Mouse (Mus musculus) stomach, postnatal 0 days (tissue): ENCODE measurements around the gene Irx3. TPM values are rescaled to one million over a fixed set of nuclear protein-coding genes. Genes with fewer than 3 reads are reported as not detected.

Experiments used
- ATAC-seq: fragments of 200-750 bp; cut with Nextera tagmentation; 2 replicates; pipeline ENCODE4 v1.8.0; 2017; ENCODE audit not compliant: low FRiP score, low TSS enrichment
- DNase-seq: peaks from one replicate; pipeline ENCODE4 v3.0.0-alpha.2; 2016; ENCODE audit warnings: low spot score
- H3K27ac ChIP-seq: fragments of 300-500 bp; sonication (generic); replicated peaks from 2 replicates; pipeline ENCODE4 v1.5.1; 2014; ENCODE audit warnings: mild to moderate bottlenecking, control low read depth
- H3K27me3 ChIP-seq: fragments of 300-500 bp; sonication (generic); 2 replicates; pipeline ENCODE4 v1.6.1; 2014; ENCODE audit warnings: low read length; ENCODE audit not compliant: control insufficient read depth, insufficient read depth
- H3K36me3 ChIP-seq: fragments of 300-500 bp; sonication (generic); 2 replicates; pipeline ENCODE4 v1.6.1; 2014; ENCODE audit warnings: low read length, mixed read lengths; ENCODE audit not compliant: control insufficient read depth, insufficient read depth
- H3K4me1 ChIP-seq: fragments of 300-500 bp; sonication (generic); replicated peaks from 2 replicates; pipeline ENCODE4 v1.6.1; 2014; ENCODE audit warnings: antibody characterized with exemption; ENCODE audit not compliant: control insufficient read depth, insufficient read depth
- H3K4me2 ChIP-seq: fragments of 300-500 bp; sonication (generic); replicated peaks from 2 replicates; pipeline ENCODE4 v1.6.1; 2014; ENCODE audit warnings: low read depth, mild to moderate bottlenecking, control low read depth, moderate library complexity
- H3K4me3 ChIP-seq: fragments of 300-500 bp; sonication (generic); 2 replicates; pipeline ENCODE4 v1.5.1; 2014; ENCODE audit warnings: low read depth, low read length, control low read depth
- H3K9ac ChIP-seq: fragments of 300-500 bp; sonication (generic); 2 replicates; pipeline ENCODE4 v1.6.1; 2014; ENCODE audit warnings: mild to moderate bottlenecking, low read length, control low read depth, mixed read lengths
- H3K9me3 ChIP-seq: fragments of 300-500 bp; sonication (generic); 2 replicates; pipeline ENCODE4 v1.6.1; 2016; ENCODE audit warnings: low read length; ENCODE audit not compliant: control insufficient read depth
- CTCF ChIP-seq: IDR thresholded peaks from 2 replicates; pipeline ENCODE4 v1.5.1; 2016; ENCODE audit warnings: antibody characterized with exemption, low read depth, mild to moderate bottlenecking, moderate library complexity
- EP300 ChIP-seq: optimal IDR thresholded peaks from 2 replicates; pipeline ENCODE3; 2016; ENCODE audit warnings: antibody characterized with exemption
- WGBS: fragments of 180-500 bp; shearing (Covaris S2); extraction: QIAGEN DNeasy Blood & Tissue Kit; methylation state at CpG from one replicate; pipeline ENCODE4 v1.1.7; 2014; 5-methylcytosine and 5-hydroxymethylcytosine counted together
- polyA plus RNA-seq: library from polyadenylated mRNA; unstranded; fragments of >200 nt; fragmentation: Nextera tagmentation; extraction: Ambion mirVana; gene quantifications from 2 replicates; pipeline ENCODE4 v1.2.1, GENCODE M21; 2015

Irx3 gene
- polyA plus RNA-seq, 1 experiment from 2014 or later = 7.6 TPM

DNA sequence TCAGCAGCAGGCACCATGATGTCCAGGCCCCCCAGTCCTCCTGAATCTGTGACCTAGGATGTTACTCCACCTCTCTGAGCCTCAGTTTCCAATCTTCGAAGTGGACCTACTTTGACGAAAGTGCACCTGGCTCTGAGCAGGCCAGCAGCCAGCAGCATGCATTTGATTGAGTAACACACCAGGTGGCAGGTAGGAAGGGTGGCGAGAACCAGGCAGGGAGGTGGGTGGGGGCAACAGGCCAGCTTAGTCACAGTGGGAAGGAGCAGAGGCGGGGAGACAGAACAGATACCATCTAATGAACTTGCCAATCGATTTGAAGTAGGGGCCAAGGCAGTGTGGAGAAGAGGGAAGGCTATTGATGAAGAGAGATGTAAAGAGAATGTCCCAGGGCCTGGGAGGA lies 18.9 kb downstream of the Irx3 start:
- 62% methylated on average over 5 of the region's 5 CpGs for WGBS
- Histone ChIP-seq H3K36me3 (no peaks in the 10 kb centered on the region), H3K27me3 (no peaks in the 10 kb centered on the region), H3K4me3 (no peak overlapping the region), H3K9me3 (no peaks in the 10 kb centered on the region), H3K27ac (no peak overlapping the region), H3K9ac (no peak overlapping the region), H3K4me2 (no peak overlapping the region), H3K4me1 (no peaks in the 10 kb centered on the region)
- ATAC-seq = 0 out of 2 replicates have a peak, but pooled peaks have one; percentile 35
- DNase-seq = no peak
- TF ChIP-seq EP300 = no peak
- TF ChIP-seq CTCF = no peak

DNA sequence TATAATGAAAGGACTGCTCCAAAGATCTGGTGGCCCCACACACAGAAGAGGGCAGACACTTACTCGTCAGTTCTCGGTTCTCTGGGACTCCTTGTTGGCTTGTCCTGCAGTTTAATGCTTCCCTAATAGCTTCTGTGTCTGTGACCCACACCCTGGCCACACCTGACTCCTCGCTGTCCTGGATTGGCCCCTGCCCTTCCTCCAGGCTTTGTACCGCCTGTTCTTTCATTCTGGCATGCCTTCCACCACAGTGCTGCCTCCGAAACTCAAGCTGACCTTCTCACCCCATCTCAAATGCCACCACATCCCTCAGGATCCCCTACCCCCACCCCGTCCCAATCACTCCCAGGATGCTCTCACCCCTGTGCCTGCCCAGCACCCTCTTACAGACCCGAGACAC lies 19.7 kb downstream of the Irx3 start:
- Histone ChIP-seq H3K4me1 (no peaks in the 10 kb centered on the region), H3K9ac (no peak overlapping the region), H3K27ac (no peak overlapping the region), H3K4me3 (no peak overlapping the region), H3K9me3 (no peaks in the 10 kb centered on the region), H3K36me3 (no peaks in the 10 kb centered on the region), H3K4me2 (no peak overlapping the region), H3K27me3 (no peaks in the 10 kb centered on the region)
- ATAC-seq = no peak
- WGBS = 66% methylated on average over 7 of the region's 7 CpGs
- no peak for DNase-seq
- TF ChIP-seq CTCF (no peak), EP300 (no peak)

DNA sequence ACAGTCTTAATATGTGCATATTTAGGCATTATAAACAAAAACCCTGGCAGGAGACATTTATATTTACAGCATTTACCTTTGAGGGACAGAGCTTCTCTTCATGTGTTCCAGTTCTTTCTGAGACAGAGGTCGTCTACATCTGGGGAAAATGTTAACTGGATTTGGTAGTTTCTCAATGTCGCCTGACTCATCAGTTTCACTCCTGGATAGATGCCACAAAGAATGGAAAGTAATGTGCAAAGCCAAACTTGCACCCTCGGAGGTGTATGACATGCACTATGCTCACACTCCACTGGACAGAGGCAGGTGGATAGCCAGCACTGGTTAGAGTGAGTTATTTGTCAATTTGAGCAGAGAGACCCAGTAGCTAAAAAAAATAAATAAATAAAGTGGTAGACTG lies 21.2 kb downstream of the Irx3 start:
- no peaks in the 10 kb centered on the region for H3K4me1 ChIP-seq
- no peaks in the 10 kb centered on the region for H3K9me3 ChIP-seq
- no peak overlapping the region for H3K27ac ChIP-seq
- no peak for DNase-seq
- no peaks in the 10 kb centered on the region for H3K27me3 ChIP-seq
- ATAC-seq = no peak
- 41% methylated on average over 3 of the region's 3 CpGs for WGBS
- H3K4me3 ChIP-seq = no peak overlapping the region
- no peak overlapping the region for H3K9ac ChIP-seq
- H3K4me2 ChIP-seq = no peak overlapping the region
- TF ChIP-seq EP300 (no peak), CTCF (no peak)
- H3K36me3 ChIP-seq = no peaks in the 10 kb centered on the region

DNA sequence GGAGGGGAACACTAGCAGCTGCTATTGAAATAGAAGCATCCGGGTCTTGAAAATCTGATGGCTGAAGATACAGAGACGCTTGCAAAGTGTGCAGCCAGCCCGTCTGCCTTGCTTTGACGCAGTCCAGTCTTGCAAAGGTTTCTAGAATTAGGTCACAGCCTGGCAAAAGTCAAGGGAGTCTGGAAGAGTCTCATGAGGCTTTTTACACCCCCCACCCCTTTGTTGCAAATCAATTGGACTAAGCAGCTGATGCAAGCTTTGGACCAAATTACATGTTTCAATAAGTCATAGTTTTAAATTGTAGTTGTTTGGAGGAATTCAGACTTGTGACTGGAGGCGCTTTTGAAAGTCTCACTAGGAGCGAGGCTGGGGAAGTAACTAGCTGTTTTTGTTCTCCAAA lies 33.0 kb downstream of the Irx3 start:
- TF ChIP-seq EP300 (no peak), CTCF (no peak)
- Histone ChIP-seq H3K9ac (no peak overlapping the region), H3K4me2 (no peak overlapping the region), H3K4me3 (no peak overlapping the region), H3K9me3 (no peaks in the 10 kb centered on the region), H3K27ac (no peak overlapping the region), H3K27me3 (no peaks in the 10 kb centered on the region), H3K4me1 (no peaks in the 10 kb centered on the region), H3K36me3 (no peaks in the 10 kb centered on the region)
- DNase-seq (no peak), ATAC-seq (no peak)
- 43% methylated on average over 6 of the region's 6 CpGs for WGBS

DNA sequence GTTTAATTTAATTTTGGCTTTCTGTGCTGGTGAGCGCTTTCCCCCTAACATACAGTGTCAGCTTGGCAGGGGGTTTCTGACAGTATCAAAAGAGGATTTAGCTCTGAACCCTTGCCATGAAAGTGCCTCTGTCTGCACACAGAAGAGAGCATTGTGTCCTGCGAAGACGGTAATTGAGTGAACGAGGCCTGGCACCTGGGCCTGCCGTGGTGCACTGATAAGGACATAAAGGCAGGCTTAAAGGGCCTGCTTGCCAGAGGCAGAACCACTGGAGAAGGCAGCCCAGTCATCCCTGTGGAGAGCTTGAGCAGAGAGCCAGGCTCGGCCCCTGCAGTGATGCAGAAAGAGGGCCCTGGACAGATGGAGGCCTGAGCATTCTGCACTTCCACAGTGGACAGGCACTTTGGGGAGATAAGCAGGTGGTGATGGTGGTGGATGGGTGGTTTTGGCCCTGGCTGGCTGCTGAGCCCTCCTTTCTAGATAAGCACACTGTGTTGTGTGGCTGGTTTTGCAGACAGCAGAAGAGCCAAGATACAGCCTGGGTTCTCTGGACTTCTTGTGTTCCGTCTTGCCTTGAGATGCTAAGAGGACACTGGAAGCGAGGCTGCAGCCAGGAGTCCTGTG lies 36.3 kb downstream of the Irx3 start:
- ATAC-seq = no peak
- no peak overlapping the region for H3K27ac ChIP-seq
- H3K4me3 ChIP-seq = no peak overlapping the region
- no peaks in the 10 kb centered on the region for H3K9me3 ChIP-seq
- H3K36me3 ChIP-seq = no peaks in the 10 kb centered on the region
- DNase-seq = no peak
- no peaks in the 10 kb centered on the region for H3K4me1 ChIP-seq
- H3K27me3 ChIP-seq = no peaks in the 10 kb centered on the region
- no peak overlapping the region for H3K4me2 ChIP-seq
- TF ChIP-seq EP300 (no peak), CTCF (no peak)
- no peak overlapping the region for H3K9ac ChIP-seq
- WGBS = 68% methylated on average over 8 of the region's 8 CpGs

DNA sequence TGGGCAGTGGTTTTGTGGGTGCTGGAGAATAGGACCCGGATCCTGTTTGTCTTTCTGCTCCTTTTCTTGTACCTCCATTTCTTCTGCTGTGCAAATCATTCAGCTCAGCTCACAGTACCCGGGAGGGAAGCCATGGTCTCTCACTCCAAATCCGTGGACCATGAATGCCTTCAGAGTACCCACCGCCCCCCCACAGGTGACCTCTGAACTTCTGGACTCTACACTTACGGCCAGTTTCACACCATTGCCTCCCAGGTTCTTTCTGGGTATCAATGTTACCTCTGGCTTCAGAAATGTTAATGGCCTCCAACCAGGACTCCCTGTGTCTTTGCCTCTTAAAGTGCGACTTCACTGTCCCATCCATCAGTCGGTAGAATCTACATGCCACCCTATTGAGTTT lies 46.3 kb downstream of the Irx3 start:
- H3K27me3 ChIP-seq = no peaks in the 10 kb centered on the region
- no peaks in the 10 kb centered on the region for H3K36me3 ChIP-seq
- DNase-seq = no peak
- H3K4me3 ChIP-seq = no peak overlapping the region
- no peaks in the 10 kb centered on the region for H3K9me3 ChIP-seq
- H3K27ac ChIP-seq = no peak overlapping the region
- TF ChIP-seq EP300 = no peak
- no peak for TF ChIP-seq CTCF
- no peak for ATAC-seq
- WGBS = 85% methylated on average over 7 of the region's 7 CpGs
- no peaks in the 10 kb centered on the region for H3K4me1 ChIP-seq
- H3K4me2 ChIP-seq = no peak overlapping the region
- H3K9ac ChIP-seq = no peak overlapping the region
